Mouse (Mus musculus) fat pad, adult 2 months (tissue): ENCODE results near the gene Foxo4.

Experiments
- DNase-seq: peaks from one replicate; pipeline ENCODE4 v3.0.0-alpha.2; 2011; ENCODE audit warnings: low read depth, low spot score; ENCODE audit errors: extremely low read depth

Foxo4 gene

DNA sequence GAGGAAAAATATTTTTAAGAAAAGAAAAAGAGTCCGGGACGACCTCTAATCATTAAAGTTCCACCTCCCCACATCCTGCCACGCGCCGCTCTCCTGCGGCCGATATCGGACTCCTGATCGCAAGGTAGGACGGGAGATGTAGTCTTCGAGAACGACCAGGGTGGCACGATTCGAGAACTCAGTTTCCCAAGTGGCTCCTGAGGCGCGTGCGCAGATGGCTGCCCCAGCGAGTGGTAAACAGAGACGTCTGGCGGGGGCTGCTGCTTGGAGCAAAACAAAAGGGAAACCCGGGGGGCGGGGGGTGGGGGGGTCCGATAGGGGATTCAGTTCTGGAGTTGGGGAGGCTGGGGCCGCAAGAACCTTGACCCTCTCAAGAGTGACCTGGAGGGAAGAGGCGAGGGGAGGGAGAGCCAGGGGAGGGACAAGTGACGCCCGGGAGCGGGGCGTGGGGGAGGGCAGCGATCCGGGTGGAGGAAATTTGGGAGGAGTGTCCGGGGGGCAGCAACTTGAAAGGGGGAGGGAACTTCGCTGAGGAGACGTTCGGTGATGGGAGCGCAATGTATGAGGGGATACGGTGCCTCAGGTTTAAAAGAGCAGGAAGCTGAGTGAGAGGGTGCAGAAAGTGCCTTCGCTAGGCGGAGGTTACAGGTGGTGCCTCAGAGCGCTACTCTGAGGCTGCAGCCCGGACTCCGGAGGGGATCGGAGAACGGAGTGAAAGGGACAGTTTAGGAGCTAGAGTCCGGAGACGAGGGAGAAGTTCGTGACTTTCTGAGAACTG, at the start of gene Foxo4:
Gene Foxo4 (plus strand): TSS at position 577 of the 778 bp plus-strand sequence.
- DNase-seq = peak; percentile 30

DNA sequence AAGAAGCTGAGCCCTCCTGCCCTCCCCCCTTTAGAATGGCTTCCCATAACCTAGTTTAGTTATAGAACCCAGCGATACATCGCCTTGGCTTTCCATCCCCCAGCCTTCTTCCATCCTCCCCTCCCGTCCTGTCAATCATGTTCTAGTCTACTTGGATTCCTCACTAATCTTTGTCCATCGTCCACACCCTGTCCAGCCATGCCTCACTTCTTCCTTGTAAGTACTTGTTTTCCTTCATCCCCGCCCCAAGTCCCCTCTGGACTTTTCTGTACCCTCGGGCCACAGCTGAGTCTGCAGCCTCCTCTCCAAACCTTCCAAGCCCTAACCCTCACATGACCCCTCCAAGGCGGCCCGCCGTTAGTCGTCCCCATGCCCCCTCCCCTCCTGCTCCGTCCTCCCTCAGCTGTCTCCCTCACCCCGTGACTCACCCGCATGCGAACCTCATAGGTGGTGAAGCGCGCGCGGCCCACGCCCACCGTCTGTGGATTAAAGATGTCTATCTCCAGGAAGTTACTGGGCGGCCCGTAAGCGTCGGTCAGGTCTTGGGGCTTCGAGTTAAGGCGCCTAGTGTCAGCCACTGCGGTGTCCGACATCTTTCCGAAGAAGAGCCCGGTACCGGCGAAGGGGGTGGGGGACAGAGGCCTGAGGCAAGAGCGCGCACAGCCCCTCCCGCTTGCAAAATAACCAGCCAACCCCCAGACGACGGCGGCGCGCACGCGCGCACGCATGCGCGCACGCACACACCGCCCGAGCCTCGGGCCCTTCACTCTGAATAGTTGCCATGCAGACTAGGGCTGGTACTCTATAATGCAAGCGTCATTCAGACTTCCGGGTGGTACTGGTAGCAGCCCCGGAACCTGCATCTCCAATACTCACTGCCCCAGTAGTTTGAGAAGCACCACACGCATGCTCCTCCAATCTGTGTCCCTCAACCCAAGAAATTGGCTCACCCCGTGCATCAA, 32.2 kb upstream of the Foxo4 start, which contains the start of gene Snx12:
Gene Snx12 (minus strand): TSS at position 730 of the 962 bp plus-strand sequence.
- peak; percentile 28 for DNase-seq

DNA sequence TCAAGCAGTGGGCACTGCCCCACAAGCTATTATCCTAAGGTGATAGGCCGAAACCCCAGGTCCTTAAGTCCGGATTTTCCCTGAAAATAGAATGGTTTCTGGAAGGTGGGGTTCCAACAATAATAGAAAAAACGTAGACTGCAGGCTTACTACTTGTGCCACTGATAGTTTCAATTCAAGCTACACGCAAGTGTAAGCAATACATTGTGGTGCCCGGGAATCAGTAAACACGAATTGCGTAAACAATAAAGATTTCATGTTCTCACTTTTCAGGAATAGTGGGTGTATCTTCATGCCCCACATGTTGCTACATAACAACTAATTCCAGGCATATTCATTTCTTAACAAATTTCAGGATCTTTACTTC, 31.5 kb upstream of the Foxo4 start:
- no peak for DNase-seq

DNA sequence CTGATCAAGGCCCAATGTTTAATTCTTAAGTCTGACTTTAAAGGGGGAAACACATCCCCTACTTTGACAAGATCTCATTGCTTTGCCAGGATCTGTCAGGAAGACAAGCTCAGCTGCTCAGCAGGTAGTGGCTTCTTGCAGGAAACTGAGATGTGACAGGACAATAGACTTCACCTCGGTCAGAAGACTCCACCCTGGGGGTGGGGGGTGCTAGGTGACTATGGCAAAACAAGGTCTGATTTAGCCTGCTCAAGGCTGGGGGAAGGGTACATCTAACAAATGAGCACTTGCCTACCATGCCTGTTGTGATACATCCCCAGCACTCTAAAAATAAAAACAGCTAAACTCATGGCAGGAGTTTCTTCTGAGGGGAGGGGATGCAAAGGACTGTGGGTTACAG, 9.3 kb upstream of the Foxo4 start:
- DNase-seq = no peak

DNA sequence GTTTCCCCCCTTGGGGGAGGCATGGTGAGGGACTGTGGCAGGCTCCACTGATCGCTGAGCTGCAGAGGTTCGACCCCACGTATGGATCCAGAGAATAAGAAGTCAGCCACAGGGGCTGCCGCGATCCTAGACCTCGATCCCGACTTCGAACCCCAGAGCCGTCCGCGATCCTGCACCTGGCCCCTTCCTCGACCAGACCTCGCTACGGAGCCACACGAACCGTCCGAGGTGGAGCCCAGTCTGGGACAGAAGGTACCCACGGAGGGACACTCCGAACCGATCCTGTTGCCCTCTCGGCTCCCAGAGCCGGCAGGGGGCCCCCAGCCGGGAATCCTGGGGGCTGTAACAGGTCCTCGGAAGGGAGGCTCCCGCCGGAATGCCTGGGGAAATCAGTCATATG, 412 bp downstream of the Foxo4 start:
- no peak for DNase-seq

DNA sequence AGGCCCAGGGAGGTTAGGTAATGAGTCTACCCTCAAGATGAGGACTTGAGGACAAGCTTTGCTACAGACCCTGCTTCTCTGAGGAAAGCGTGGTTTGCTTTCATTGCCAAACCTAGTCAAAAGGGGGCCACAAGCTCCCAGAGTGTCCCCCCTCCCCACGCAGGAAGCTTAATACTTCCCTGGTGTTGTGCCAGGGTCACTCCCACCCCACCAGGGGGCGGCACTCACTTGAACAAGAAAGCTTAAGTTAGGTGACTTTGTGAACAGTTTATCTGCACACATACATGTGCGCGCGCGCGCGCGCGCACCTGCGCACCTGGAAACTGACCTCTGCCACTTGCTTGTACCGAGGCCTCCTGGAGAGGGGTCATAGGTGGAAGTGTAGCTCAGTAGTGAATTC, 2.3 kb downstream of the Foxo4 start:
- no peak for DNase-seq

DNA sequence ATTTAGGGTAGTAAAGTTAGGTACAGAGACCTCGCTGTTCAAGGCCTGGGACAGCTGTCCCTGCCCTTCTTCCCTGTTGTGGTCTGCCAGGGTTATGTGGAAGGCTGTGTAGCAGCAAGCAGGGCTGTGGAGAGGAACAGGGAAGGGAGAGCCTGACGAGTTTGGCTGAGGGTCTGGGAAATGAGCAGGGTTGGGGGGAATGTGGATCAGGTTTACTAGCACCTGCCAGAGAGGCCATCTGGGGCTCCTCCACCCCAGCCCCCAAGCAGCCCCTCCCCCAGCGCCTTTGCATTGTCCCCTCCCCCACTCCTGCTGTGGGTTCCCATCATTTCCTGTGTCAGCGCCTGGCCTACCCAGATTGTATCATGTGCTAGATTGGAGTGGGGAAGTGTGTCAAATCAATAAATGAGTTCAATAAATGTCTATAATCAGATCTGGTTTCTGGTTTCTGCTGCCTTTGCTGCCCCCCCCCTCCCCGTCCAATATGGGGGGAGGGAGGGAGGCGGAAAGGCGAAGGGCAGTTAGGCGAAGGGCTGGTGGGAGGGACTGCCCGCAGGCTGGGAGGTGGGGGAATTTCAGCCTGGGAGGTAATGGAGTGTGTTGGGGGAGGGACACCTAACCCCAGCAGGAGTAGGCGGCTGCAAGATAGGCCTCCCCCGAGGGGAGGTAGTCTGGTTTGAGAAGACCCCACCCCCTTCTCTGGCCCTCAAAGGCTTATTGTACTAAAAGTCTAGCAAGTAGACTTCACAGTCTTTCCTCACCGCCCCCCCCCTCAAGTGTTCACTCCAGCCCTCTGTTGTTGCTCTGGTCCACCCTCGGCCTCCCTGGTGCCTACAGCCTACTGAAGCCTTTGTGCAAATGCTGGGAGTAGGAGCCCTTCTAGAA, 6.4 kb downstream of the Foxo4 start:
- no peak for DNase-seq

DNA sequence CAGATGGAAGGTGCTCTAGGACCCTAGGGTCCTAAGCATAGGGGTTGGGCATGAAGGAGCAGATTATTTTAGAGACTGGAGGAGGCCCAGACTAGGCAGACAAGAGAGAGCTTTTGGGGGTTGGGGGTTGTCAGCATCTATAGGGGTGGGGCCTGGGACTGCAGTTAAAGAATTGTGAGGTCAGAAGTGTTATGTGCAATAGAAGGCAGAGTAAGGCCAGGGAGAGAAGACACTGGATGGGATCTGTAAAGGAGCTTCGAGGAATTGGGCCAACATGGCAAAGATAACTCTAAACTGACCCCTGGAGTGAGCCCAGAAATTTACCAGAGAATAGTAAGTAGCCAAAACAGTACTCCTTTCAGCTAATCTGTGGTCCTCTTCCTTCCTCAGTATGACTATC, 9.6 kb downstream of the Foxo4 start, which contains the start of gene Gm614:
Gene Gm614 (minus strand): TSS at position 101 of the 400 bp plus-strand sequence.
- DNase-seq = no peak

DNA sequence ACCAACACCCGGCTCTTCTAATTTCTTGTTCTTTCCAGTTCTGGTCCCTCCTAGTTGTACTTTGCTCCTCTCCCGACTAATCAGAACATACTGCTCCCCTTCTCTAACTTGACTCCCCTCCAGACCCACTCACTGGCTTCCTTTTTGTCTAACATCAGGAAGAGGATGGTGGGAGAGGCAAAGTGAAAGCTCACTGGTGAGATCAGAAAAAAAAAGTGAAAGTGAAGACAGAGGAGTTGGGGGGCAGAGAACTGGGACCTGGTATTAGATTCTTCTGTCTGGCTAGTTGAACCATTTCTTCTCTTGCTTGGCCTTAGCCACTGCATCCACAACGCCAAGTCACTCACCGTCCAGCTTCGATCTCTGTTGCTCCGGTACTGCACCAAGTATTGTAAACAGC, 12.3 kb downstream of the Foxo4 start:
- DNase-seq = no peak

DNA sequence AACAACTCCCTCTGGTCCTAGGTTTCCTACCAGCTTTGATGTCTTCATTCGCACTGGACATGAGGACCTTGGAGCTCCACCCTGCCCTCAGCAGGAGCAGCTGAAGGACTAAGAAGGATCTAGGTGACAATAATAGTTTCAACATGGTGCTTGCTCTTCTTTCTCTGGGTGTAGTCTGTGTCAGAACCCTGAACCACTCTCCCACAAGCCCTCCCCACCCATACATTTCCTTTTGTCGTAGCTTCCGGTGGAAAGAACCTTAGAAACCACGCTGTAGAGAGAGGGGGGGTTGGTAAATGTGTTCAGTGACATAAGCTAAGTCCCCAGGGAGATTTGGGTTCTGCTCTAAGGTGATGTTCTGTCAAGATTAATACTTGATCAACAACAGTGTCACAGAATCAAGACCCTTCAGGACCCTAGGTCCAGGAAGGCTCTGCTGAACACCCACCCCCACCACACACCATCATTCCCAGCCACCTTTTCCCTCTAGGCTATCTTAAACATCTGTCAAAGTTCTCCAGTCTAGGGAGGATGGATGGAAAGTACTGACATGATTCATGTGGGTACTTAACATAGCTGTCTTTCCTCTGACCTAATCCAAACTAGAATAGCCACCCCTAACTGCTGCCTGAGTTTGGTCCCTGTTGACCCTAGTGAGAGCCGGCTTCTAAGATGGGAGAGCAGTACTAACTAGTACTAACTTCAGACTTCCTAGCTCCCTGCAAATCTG, 13.9 kb downstream of the Foxo4 start, which contains the start of gene Il2rg:
Gene Il2rg (minus strand): TSS at position 231 of the 730 bp plus-strand sequence.
- DNase-seq = no peak

DNA sequence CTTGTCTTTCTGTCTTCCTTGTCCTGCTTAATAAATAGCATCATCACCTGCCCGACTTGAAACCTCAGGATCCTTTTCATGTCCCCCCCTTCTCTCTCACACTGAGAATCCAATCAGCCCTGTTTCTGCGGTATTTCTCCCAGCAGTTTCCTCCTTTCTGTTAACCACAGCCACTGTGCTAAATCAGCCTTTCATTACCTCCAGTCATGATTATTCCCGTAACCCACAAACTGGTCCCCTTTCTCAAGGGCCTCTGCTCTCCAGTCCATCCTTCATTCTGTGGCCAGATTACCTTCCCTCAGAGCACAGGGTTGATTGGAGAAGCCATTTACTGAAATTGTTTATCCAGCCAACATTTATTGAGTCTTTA, 14.4 kb downstream of the Foxo4 start, which contains the start of gene Gm20489:
Gene Gm20489 (minus strand): TSS at position 269 of the 370 bp plus-strand sequence.
- DNase-seq = no peak

DNA sequence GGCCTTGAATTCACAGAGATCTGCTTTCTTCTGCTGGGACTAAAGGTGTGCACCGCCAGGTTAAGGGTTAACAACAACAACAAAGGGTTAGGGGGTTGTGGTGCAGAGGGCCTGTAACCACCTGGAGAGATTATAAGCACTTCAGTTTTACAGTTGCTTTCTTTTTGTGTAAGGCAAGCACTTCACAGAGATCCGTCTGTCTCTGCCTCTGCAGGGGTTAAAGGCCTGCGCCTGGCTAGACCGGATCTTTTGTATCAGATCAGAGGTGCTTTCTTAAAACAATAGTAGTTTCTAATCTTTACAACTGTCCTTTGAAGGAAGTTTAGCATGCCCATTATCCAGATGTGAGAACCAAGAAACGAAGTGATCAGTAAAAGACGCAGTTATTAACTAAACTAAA, 19.1 kb downstream of the Foxo4 start:
- no peak for DNase-seq

DNA sequence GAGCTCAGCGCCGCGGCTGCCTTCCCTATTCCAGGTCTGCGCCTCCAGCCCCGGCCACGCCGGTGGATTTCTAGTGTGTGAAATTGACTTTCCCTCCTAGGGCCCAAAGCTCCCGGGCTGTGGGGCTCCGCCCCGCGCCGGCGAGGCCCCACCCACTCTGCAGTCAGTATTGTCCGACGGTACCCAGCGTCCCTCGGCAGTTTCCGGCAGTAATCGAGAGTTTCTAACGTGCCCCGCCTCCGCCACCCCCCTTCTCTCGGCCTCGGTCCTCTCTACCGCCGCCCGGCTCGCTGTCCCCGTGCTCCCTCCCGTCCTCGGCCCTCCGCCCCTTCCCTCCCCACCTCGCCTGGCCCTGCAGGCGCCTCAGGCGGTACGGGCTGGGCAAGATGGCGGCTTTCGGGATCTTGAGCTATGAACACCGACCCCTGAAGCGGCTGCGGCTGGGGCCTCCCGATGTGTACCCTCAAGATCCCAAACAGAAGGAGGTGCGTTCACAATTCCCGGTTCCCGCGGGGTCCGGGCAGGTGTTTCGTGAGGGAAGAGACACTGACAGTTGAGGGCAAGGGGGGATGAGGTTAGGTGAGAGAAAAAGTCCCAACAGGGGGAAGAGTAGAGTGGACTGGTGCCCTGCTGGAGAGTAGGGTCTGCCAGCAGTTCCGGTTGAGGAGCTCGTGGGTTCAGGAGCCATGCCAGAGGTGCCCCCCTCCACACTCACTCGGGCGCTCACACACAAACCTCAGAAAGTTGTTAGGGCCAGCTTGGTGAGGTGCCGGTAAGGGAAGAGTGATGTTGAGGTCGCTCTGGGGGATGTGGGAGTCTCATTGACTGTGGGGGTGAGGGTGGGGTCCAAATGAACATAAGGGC, 19.8 kb downstream of the Foxo4 start, which contains the start of gene Med12:
Gene Med12 (plus strand): TSS at position 156 of the 864 bp plus-strand sequence.
- no peak for DNase-seq

DNA sequence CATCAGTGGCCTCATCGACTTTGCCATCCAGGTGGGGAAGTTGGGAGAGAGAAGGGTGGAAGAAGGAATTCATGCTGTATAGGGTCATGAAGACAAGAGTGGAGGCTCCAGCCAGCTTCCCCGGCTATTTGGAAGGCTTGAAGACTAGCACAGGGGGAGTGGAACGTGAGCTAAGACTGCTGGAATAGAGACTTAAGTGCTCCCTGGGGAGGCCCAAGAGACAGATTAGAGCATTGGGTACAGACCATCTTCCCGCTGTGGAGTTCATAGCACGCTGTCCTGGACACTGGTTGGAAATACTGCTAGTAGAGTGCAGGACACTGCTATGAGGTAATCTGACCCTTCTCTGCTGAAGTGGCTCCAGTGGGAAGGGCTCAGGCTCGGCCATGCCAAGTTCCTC, 28.5 kb downstream of the Foxo4 start:
- no peak for DNase-seq

DNA sequence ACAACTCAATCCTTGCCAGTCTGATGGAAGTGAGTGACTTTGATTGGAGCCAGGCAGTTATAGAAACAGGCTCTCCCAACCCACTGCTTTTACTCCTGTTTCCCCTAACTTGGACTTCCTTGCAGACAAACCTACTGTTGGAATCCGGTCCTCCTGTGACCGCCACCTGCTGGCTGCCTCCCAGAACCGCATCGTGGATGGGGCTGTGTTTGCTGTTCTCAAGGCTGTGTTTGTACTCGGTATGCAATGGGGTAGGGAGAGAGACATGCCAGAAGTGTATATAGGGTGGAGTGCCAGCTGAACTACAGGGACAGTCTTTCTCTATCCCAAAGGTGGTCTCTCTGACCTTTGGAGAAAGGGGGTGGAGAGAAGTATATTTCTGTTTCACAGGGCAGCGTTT, 31.2 kb downstream of the Foxo4 start:
- DNase-seq = no peak

DNA sequence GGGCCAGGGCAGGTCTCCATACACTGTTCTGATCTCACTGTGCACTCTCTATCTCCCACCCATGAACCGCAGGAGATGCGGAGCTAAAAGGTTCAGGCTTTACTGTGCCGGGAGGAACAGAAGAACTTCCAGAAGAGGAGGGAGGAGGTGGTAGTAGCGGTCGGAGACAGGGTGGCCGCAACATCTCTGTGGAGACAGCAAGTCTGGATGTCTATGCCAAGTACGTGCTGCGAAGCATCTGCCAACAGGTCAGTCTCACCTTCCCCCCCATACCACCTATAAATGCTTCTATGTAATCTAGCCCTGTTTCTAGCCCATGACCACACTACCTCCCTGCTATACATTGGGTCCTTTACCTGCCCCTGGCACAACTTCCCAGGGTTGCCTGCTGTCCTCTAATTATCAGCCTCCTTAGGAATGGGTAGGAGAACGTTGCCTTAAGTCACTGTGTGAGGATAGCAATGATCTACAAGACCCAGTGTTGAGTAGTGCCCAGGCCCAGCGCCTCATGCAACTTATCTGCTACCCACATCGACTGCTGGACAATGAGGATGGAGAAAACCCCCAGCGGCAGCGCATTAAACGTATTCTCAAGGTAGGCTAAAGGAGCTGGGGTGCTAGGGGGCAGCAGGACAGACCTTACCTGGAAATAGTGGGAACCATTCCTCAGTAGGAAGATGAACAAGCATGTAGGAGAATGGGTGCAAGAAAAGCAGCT, 31.8 kb downstream of the Foxo4 start:
- no peak for DNase-seq

DNA sequence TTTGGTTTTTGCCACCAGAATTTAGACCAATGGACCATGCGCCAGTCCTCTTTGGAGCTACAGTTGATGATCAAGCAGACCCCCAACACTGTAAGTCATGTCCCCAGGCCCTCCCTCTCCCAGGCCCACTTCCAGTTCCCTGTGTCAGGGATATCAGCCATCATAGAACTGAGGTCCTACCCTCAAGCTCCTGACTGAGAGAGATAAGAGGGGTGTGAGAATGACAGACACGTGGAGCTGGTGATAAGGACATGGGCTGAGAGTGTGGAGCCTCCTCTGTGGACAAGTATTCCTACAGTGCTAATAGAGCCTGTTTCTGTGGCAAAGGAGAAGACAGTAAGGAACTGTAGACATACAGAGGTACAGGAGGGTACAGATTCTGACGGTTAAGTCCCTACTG, 33.2 kb downstream of the Foxo4 start:
- DNase-seq = no peak

DNA sequence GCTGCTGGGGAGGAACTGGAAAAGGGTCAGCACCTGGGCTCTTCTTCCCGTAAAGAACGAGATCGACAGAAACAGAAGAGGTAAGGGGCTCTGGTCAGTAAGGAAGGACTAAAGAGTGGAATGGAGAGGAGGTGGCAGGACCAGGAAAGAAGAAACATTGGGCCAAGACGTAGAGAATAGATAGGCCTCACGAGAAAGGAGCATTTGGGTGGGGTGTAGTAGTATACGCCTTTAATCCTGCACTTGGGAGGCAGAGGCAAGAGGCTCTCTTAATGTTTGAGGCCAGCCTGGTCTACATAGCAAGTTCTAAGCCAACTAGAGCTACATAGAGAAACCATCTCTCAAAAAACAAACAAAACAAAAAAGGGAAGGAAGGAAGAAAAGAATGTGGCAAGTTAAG, 34.1 kb downstream of the Foxo4 start:
- DNase-seq = no peak
